Mouse (Mus musculus) ES-E14 (cell line): Measurements from ENCODE around the gene Sall2. TPM values are rescaled to one million over a fixed set of nuclear protein-coding genes. Genes with fewer than 3 reads are reported as not detected.

Source experiments
- DNase-seq: peaks from one replicate; pipeline ENCODE4 v3.0.0-alpha.2; 2013; ENCODE audit warnings: low read depth, low spot score
- H3K27ac ChIP-seq: 2 replicates; pipeline ENCODE4 v1.5.1; 2012; ENCODE audit warnings: low read depth, mild to moderate bottlenecking, low read length, moderate library complexity, mixed read lengths; ENCODE audit not compliant: poor library complexity, insufficient read depth, severe bottlenecking
- H3K36me3 ChIP-seq: 2 replicates; pipeline ENCODE4 v1.6.1; 2012; ENCODE audit warnings: mild to moderate bottlenecking, low read length, moderate library complexity, mixed read lengths; ENCODE audit not compliant: control insufficient read depth, poor library complexity, insufficient read depth, severe bottlenecking
- H3K4me1 ChIP-seq, 2 experiments: fragments of 150-350 bp in 1 of 2; sonication (generic) in 1 of 2; 2 replicates each; pipeline ENCODE4 v1.6.1; 2012; ENCODE audit warnings: low read length in 2 of 2, mild to moderate bottlenecking in 1 of 2, mixed read lengths in 1 of 2; ENCODE audit not compliant: control insufficient read depth in 2 of 2, insufficient read depth in 2 of 2, poor library complexity in 1 of 2
- H3K4me3 ChIP-seq, 2 experiments: fragments of 150-350 bp in 1 of 2; sonication (generic) in 1 of 2; 2 replicates each; pipeline ENCODE4 v1.5.1; 2012; ENCODE audit warnings: low read length in 2 of 2, low read depth in 1 of 2, mild to moderate bottlenecking in 1 of 2, mixed read lengths in 1 of 2; ENCODE audit not compliant: insufficient read depth in 1 of 2, poor library complexity in 1 of 2, severe bottlenecking in 1 of 2
- H3K9ac ChIP-seq: 2 replicates; pipeline ENCODE4 v1.6.1; 2012; ENCODE audit warnings: low read depth, mild to moderate bottlenecking, low read length, mixed read lengths; ENCODE audit not compliant: poor library complexity, insufficient read depth, severe bottlenecking
- H3K9me3 ChIP-seq: fragments of 150-350 bp; sonication (generic); 2 replicates; pipeline ENCODE4 v1.6.1; 2012; ENCODE audit warnings: low read depth, mild to moderate bottlenecking, low read length; ENCODE audit not compliant: control insufficient read depth, insufficient read depth
- CHD2 ChIP-seq: IDR thresholded peaks from 2 replicates; pipeline ENCODE4 v1.6.1; 2014; ENCODE audit warnings: mild to moderate bottlenecking, low read depth, low read length, inconsistent platforms
- HCFC1 ChIP-seq: IDR thresholded peaks from 2 replicates; pipeline ENCODE4 v1.6.1; 2012; ENCODE audit warnings: low read length, inconsistent platforms, borderline replicate concordance; ENCODE audit not compliant: insufficient read depth
- MAFK ChIP-seq: IDR thresholded peaks from 2 replicates; pipeline ENCODE4 v1.6.1; 2014; ENCODE audit warnings: mild to moderate bottlenecking, low read depth, low read length, inconsistent platforms; ENCODE audit not compliant: insufficient read depth
- ZC3H11A ChIP-seq: IDR thresholded peaks from 2 replicates; pipeline ENCODE4 v1.6.1; 2012; ENCODE audit warnings: low read depth, mild to moderate bottlenecking, inconsistent platforms, low read length, borderline replicate concordance
- ZNF384 ChIP-seq: IDR thresholded peaks from 2 replicates; pipeline ENCODE4 v1.6.1; 2012; ENCODE audit warnings: low read depth, low read length, inconsistent platforms
- in situ Hi-C, 2 experiments: fragments of 600-800 bp; cut with MboI; formaldehyde crosslinking; loops; one replicate each; pipeline ENCODE4 v1.15.1; 2025; ENCODE audit warnings: low sequenced_read_pairs in 2 of 2, inconsistent platforms in 1 of 2; ENCODE audit not compliant: unreplicated experiment in 2 of 2
- total RNA-seq: library from RNA; depleted of rRNA; stranded (reverse); fragments of 300-350 nt; gene quantifications from 2 replicates; pipeline ENCODE4 v1.2.3, GENCODE M21; 2012

Sall2 gene
- total RNA-seq, 1 experiment = 4.3 TPM

DNA sequence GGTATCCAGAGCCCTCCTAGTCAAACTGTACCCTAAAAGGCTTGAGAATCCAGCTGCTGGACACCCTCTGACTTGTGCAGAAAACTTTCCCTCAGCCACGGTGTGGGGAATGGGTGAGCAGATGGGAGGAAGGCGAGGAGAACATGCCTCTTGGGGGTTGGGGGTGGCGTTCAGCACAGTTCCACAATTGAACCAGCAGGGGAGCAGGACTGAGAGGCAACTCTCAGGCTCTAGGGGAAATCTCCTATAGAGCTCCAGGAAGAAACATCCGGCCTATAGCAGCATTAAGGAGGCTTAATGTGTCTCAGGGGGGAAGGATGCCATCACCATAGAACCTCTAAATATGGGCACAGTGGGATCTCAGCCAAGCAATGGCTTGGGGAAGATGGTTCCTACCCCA lies 2.7 kb downstream of the Sall2 start:
- Histone ChIP-seq H3K9ac (no peak overlapping the region), H3K27ac (no peak overlapping the region), H3K4me1 (peaks cover 12 to 15% of the 10 kb centered on the region in 2 experiments; a peak in 3 of 4 replicates), H3K36me3 (no peaks in the 10 kb centered on the region), H3K4me3 (no peak overlapping the region), H3K9me3 (no peaks in the 10 kb centered on the region)
- in situ Hi-C loops = loop anchor here in 1 of 2 experiments (25.0 kb wide), 1 partner anchor 414 kb away; the partner anchor contains the start of genes Ndrg2, Rnase13 and Tppp2
- no peak for DNase-seq
- no peak for TF ChIP-seq MAFK
- no peak for TF ChIP-seq ZC3H11A
- no peak for TF ChIP-seq HCFC1
- TF ChIP-seq CHD2 = no peak
- no peak for TF ChIP-seq ZNF384

DNA sequence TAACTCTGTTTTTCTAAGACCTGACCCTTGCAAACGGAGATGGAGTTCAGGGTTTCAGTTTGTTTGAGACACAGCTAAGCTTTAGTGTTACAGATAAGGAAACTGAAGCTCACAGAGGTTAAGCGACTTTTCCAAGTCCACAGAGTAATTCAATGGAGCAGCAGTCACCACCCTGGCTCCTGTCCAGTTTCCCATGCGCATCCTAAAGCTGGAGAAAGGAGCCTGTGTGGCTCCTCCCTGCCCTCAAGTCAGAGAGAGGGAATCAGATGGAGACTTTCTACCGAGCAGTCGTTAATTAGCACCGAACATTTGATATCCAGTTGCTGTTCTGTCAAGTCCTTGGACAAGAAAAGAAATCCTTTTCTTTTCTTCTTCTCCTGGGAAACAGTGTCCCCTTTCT lies 9.2 kb downstream of the Sall2 start:
- no peak overlapping the region for H3K9ac ChIP-seq

DNA sequence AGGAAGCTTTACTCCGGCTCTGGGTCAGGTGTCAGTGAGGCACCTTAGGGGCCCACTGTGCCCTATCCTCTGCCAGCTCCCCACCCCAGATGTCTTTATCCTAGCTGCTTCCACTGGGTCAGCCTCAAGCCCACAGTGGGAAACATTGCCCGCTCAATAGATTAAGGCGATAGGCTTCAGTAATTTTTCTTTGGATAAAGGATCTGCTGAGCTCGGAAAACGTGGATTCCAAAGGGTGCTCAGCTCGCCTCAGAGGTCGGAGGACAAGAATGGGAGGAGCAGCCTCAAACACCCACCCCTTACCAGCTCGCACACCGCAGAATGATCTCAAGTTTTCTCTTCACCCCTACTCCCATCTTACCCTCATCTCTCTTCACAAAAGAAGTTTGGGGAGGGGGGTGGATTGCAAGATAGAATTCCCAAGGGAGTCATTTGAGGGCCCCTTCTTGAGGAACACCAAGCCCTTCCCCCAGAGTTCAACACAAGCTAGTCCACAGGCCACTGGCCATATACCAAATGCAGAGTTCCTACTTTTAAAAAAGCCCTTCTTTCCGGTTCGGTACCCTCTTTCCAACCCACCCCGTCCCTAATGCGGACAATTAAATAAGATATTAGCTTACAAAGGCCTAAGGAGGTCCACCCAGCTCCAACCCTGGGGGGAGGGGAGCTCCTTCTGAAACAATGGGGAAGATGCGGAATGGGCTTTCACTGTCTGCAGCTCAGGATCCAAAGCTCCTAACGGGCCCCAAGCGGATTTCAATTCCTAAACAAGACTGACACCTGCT lies 11.9 kb downstream of the Sall2 start:
- Histone ChIP-seq H3K9me3 (no peaks in the 10 kb centered on the region), H3K4me3 (peak overlapping the region; percentile 73 to 98), H3K4me1 (peaks cover 2 to 21% of the 10 kb centered on the region in 2 experiments; a peak in 3 of 4 replicates), H3K9ac (no peak overlapping the region), H3K27ac (no peak overlapping the region; the same call in 1 of the 2 replicates), H3K36me3 (peaks cover 16% of the 10 kb centered on the region; the same call in 1 of the 2 replicates)
- no peak for TF ChIP-seq ZNF384
- no peak for TF ChIP-seq CHD2
- TF ChIP-seq MAFK = no peak
- TF ChIP-seq ZC3H11A = no peak
- no peak for TF ChIP-seq HCFC1
- in situ Hi-C loops = no loop called here
- no peak for DNase-seq

More for the DNA sequence above, 9.2 kb downstream of the Sall2 start:
- peaks cover 2 to 9% of the 10 kb centered on the region in 2 experiments; a peak in 3 of 4 replicates for H3K4me1 ChIP-seq
- H3K27ac ChIP-seq = no peak overlapping the region
- H3K9me3 ChIP-seq = no peaks in the 10 kb centered on the region
- no peak for TF ChIP-seq HCFC1
- TF ChIP-seq MAFK = no peak
- TF ChIP-seq ZC3H11A = no peak
- no peak for TF ChIP-seq CHD2
- no peak for TF ChIP-seq ZNF384
- H3K36me3 ChIP-seq = no peaks in the 10 kb centered on the region; the same call in 1 of the 2 replicates
- DNase-seq = no peak
- no peak overlapping the region for H3K4me3 ChIP-seq
- in situ Hi-C loops = no loop called here

DNA sequence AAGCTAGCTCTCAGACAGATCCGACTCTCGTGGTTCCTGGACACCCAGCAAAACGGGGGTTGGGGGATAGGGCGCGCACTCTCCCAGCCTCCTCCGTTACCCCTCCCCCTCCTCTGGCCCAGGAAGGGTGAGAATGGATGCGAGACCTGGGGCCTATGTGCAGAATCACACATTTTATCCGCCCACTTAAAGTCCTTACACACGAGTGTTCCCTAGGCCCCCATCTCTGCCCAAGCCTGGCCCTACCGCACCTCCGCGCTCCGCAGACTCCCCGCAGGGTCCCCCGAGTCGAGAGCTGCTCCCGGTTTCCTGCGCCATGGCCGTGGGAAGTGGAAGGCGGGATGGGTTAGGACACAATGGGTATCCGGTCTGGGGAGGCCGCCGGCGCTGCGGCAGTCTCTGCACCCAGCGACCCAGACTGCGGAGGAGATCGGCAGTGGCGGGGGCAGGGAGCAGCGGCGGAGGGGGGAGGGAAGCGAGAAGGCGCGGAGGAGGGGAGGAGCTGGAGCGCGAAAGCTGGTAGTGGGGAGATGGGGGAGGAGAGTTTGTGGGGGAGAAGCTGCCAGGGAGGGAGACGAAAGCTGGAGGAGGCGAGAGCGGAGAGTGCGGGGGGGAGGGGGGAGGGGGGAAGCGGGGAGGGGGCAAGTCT lies 12.6 kb downstream of the Sall2 start:
- peaks cover 2 to 21% of the 10 kb centered on the region in 2 experiments; a peak in 3 of 4 replicates for H3K4me1 ChIP-seq
- no peak for DNase-seq

More for the DNA sequence above, 12.6 kb downstream of the Sall2 start:
- Histone ChIP-seq H3K9me3 (no peaks in the 10 kb centered on the region), H3K36me3 (peaks cover 16% of the 10 kb centered on the region; the same call in 1 of the 2 replicates), H3K4me3 (peak overlapping the region; percentile 73 to 98), H3K9ac (peak overlapping the region; percentile 77), H3K27ac (peak overlapping the region; percentile 22; the same call in 1 of the 2 replicates)
- TF ChIP-seq MAFK (no peak), CHD2 (no peak), ZNF384 (no peak), HCFC1 (0 out of 2 replicates have a peak, but pooled peaks have one; percentile 44), ZC3H11A (no peak)
- in situ Hi-C loops = no loop called here
